Mouse (Mus musculus) testis, adult 2 months (tissue): ENCODE data around the gene Hist1h2ap.
"Not testable (repeated sequence)": the region's sequence is repeated elsewhere in the genome, so short reads cannot be mapped to it uniquely, and the experiment has no call there.

Source experiments
- CTCF ChIP-seq: fragments of 200-500 bp; IDR thresholded peaks from 2 replicates; pipeline ENCODE4 v1.5.1; 2012; ENCODE audit warnings: low read depth, mild to moderate bottlenecking, inconsistent platforms, low read length, moderate library complexity; ENCODE audit not compliant: control insufficient read depth, insufficient read depth, insufficient replicate concordance
- POLR2A ChIP-seq: fragments of 200-500 bp; IDR thresholded peaks from 2 replicates; pipeline ENCODE4 v1.6.1; 2012; ENCODE audit warnings: low read depth, mild to moderate bottlenecking, inconsistent platforms, low read length, moderate library complexity; ENCODE audit not compliant: control insufficient read depth

GRCm38 (mm10) chr13:21820082-21820890 is 13.0 kb downstream of the Hist1h2ap start:
- not testable (repeated sequence) for TF ChIP-seq CTCF, POLR2A
